In the genomic region with DNA sequence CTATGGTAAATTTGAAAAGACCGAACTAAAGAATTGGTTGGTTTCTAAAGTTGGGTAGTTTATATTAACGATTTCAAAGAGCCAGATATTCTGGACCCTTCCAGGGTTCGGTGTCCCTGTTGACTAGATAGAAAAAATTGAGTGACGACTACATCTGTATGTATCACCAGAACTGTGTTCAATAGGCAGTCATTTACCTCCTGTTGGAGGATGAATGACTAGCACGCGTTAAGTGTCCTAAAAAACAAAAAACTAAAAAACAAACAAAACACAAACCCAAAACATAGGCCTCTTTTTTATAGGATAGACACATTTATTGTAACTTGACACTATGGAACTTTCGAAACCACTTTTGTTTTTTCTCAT, we compare ENCODE assay signal across 7 mouse cellular contexts. TPM values are rescaled to one million over a fixed set of nuclear protein-coding genes. Genes with fewer than 3 reads are reported as not detected.
DNase-seq lines count a peak whose midpoint lies in the region; ATAC-seq lines count a peak whose summit lies in the region.

No protein-coding gene starts in this region.

- ATAC-seq in neural tube, embryonic 11.5 days (ENCODE audit: insufficient read depth, low FRiP score, low TSS enrichment), result peak; percentile 50
- ATAC-seq in limb, embryonic 12.5 days (ENCODE audit: insufficient number of reproducible peaks, insufficient read depth, low FRiP score, low TSS enrichment, low read depth), result 0 out of 2 replicates have a peak, but pooled peaks have one; percentile 44
- ATAC-seq in stomach, embryonic 15.5 days (ENCODE audit: insufficient read depth, low FRiP score, low read depth), result no peak

- H3K9ac ChIP-seq in neural tube, embryonic 11.5 days (ENCODE audit: low read length), result peak overlapping the region; percentile 58
- H3K9ac ChIP-seq in limb, embryonic 12.5 days (replicated peaks), result peak overlapping the region; percentile 79
- H3K9ac ChIP-seq in stomach, embryonic 15.5 days, result peak overlapping the region; percentile 69

- H3K4me2 ChIP-seq in neural tube, embryonic 11.5 days (ENCODE audit: low read depth), result peak overlapping the region; percentile 71
- peak overlapping the region; percentile 90 for H3K4me2 ChIP-seq in limb, embryonic 12.5 days
- H3K4me2 ChIP-seq in stomach, embryonic 15.5 days, result peak overlapping the region; percentile 81

- peaks cover 3% of the 10 kb centered on the region; the same call in 1 of the 2 replicates for H3K4me1 ChIP-seq in neural tube, embryonic 11.5 days (ENCODE audit: control insufficient read depth, insufficient read depth, low read length)
- H3K4me1 ChIP-seq in forebrain, embryonic 10.5 days, result peaks cover 17% of the 10 kb centered on the region
- peaks cover 11% of the 10 kb centered on the region for H3K4me1 ChIP-seq in limb, embryonic 12.5 days (replicated peaks)
- H3K4me1 ChIP-seq in stomach, embryonic 15.5 days, result peaks cover 9% of the 10 kb centered on the region; the same call in 1 of the 2 replicates

- H3K27me3 ChIP-seq in neural tube, embryonic 11.5 days (ENCODE audit: control insufficient read depth, insufficient read depth, low read length), result no peaks in the 10 kb centered on the region
- H3K27me3 ChIP-seq in forebrain, embryonic 10.5 days (ENCODE audit: poor library complexity, severe bottlenecking), result 0 out of 2 replicates have a peak, but pooled peaks cover 6% of the 10 kb centered on the region
- peaks cover 6% of the 10 kb centered on the region; the same call in 1 of the 2 replicates for H3K27me3 ChIP-seq in limb, embryonic 12.5 days
- no peaks in the 10 kb centered on the region for H3K27me3 ChIP-seq in stomach, embryonic 15.5 days (replicated peaks)

- no peak overlapping the region for H3K27ac ChIP-seq in neural tube, embryonic 11.5 days (ENCODE audit: low read depth, low read length)
- peak overlapping the region; percentile 88 for H3K27ac ChIP-seq in forebrain, embryonic 10.5 days
- peak overlapping the region; percentile 67; the same call in 1 of the 2 replicates for H3K27ac ChIP-seq in limb, embryonic 12.5 days
- peak overlapping the region; percentile 14; the same call in 1 of the 2 replicates for H3K27ac ChIP-seq in stomach, embryonic 15.5 days

- WGBS in neural tube, embryonic 11.5 days, result 23% methylated on average over 7 of the region's 7 CpGs
- whole genome bisulfite sequencing in forebrain, embryonic 10.5 days, result 28% methylated on average over 7 of the region's 7 CpGs
- 28% methylated on average over 7 of the region's 7 CpGs for WGBS in limb, embryonic 12.5 days
- 19% methylated on average over 7 of the region's 7 CpGs for WGBS in stomach, embryonic 15.5 days

- peak overlapping the region; percentile 49 for H3K4me3 ChIP-seq in neural tube, embryonic 11.5 days (ENCODE audit: low read depth, low read length)
- peak overlapping the region; percentile 81 for H3K4me3 ChIP-seq in forebrain, embryonic 10.5 days
- H3K4me3 ChIP-seq in limb, embryonic 12.5 days (replicated peaks), result peak overlapping the region; percentile 78
- peak overlapping the region; percentile 76 for H3K4me3 ChIP-seq in stomach, embryonic 15.5 days (replicated peaks)

- H3K9me3 ChIP-seq in neural tube, embryonic 11.5 days (ENCODE audit: control insufficient read depth, low read length), result no peaks in the 10 kb centered on the region
- H3K9me3 ChIP-seq in forebrain, embryonic 10.5 days, result peaks cover 3% of the 10 kb centered on the region; the same call in 1 of the 2 replicates
- H3K9me3 ChIP-seq in limb, embryonic 12.5 days, result no peaks in the 10 kb centered on the region; the same call in 1 of the 2 replicates
- H3K9me3 ChIP-seq in stomach, embryonic 15.5 days, result no peaks in the 10 kb centered on the region

- H3K36me3 ChIP-seq in neural tube, embryonic 11.5 days (ENCODE audit: control insufficient read depth, insufficient read depth, low read length), result no peaks in the 10 kb centered on the region
- H3K36me3 ChIP-seq in forebrain, embryonic 10.5 days (replicated peaks), result peaks cover 25% of the 10 kb centered on the region
- peaks cover 21% of the 10 kb centered on the region for H3K36me3 ChIP-seq in limb, embryonic 12.5 days
- no peaks in the 10 kb centered on the region; the same call in 1 of the 2 replicates for H3K36me3 ChIP-seq in stomach, embryonic 15.5 days

- no peak for DNase-seq in neural tube, embryonic 11.5 days (ENCODE audit: low spot score)
- no peak for DNase-seq in neural tube, embryonic 10.5 days (ENCODE audit: extremely low spot score, low spot score)
- no peak for DNase-seq in forebrain, embryonic 10.5 days (ENCODE audit: extremely low spot score, low spot score)
- no peak for DNase-seq in cerebellum, postnatal 25 days
- no peak for DNase-seq in adrenal gland, adult 18-20 months (ENCODE audit: low spot score in 2 of 2)

RNA-seq across cellular contexts. Expression of a gene that starts 0.5 kb away (rescaled TPM):
- polyA plus RNA-seq in neural tube, embryonic 11.5 days (2014; fragmentation: Nextera tagmentation; extraction: Ambion mirVana), result 9.4 and 10.7 TPM in 2 replicates
- 9.8 and 10.3 TPM in 2 replicates for polyA plus RNA-seq in forebrain, embryonic 10.5 days (2016; fragmentation: Nextera tagmentation; extraction: Ambion mirVana)
- polyA plus RNA-seq in limb, embryonic 12.5 days (2016; fragmentation: Nextera tagmentation; extraction: Ambion mirVana), result 5.5 and 8.2 TPM in 2 replicates
- polyA plus RNA-seq in stomach, embryonic 15.5 days (2015; fragmentation: Nextera tagmentation; extraction: Ambion mirVana), result 3.3 and 3.9 TPM in 2 replicates
- total RNA-seq in adrenal gland, adult 18-20 months (2021), result 1 to 10 TPM; 2.0 to 2.1 TPM

RNA-seq across cellular contexts. Expression of a gene that starts 35.5 kb away (rescaled TPM):
- 20.4 and 20.8 TPM in 2 replicates for polyA plus RNA-seq in neural tube, embryonic 11.5 days (2014; fragmentation: Nextera tagmentation; extraction: Ambion mirVana)
- polyA plus RNA-seq in forebrain, embryonic 10.5 days (2016; fragmentation: Nextera tagmentation; extraction: Ambion mirVana), result 21.3 and 23.1 TPM in 2 replicates
- polyA plus RNA-seq in limb, embryonic 12.5 days (2016; fragmentation: Nextera tagmentation; extraction: Ambion mirVana), result 25.4 and 25.7 TPM in 2 replicates
- polyA plus RNA-seq in stomach, embryonic 15.5 days (2015; fragmentation: Nextera tagmentation; extraction: Ambion mirVana), result 18.3 and 20.0 TPM in 2 replicates
- 10 to 100 TPM; 10.7 to 11.2 TPM for total RNA-seq in adrenal gland, adult 18-20 months (2021)

RNA-seq across cellular contexts. Expression of a gene that starts 35.5 kb away (rescaled TPM):
- 398 and 405 TPM in 2 replicates for polyA plus RNA-seq in neural tube, embryonic 11.5 days (2014; fragmentation: Nextera tagmentation; extraction: Ambion mirVana)
- polyA plus RNA-seq in forebrain, embryonic 10.5 days (2016; fragmentation: Nextera tagmentation; extraction: Ambion mirVana), result 445 and 464 TPM in 2 replicates
- polyA plus RNA-seq in limb, embryonic 12.5 days (2016; fragmentation: Nextera tagmentation; extraction: Ambion mirVana), result 357 and 364 TPM in 2 replicates
- 243 and 255 TPM in 2 replicates for polyA plus RNA-seq in stomach, embryonic 15.5 days (2015; fragmentation: Nextera tagmentation; extraction: Ambion mirVana)
- total RNA-seq in adrenal gland, adult 18-20 months (2021), result 100 to 1,000 TPM; 161 to 166 TPM

RNA-seq across cellular contexts. Expression of a gene that starts 56.6 kb away (rescaled TPM):
- not detected in 2 replicates for polyA plus RNA-seq in neural tube, embryonic 11.5 days (2014; fragmentation: Nextera tagmentation; extraction: Ambion mirVana)
- polyA plus RNA-seq in forebrain, embryonic 10.5 days (2016; fragmentation: Nextera tagmentation; extraction: Ambion mirVana), result 0.25 and 0.40 TPM in 2 replicates
- polyA plus RNA-seq in limb, embryonic 12.5 days (2016; fragmentation: Nextera tagmentation; extraction: Ambion mirVana), result 0.25 and 0.63 TPM in 2 replicates
- 41.3 and 43.3 TPM in 2 replicates for polyA plus RNA-seq in stomach, embryonic 15.5 days (2015; fragmentation: Nextera tagmentation; extraction: Ambion mirVana)
- total RNA-seq in adrenal gland, adult 18-20 months (2021), result not detected
